Mouse (Mus musculus) right cerebral cortex, postnatal 36 days (tissue): ENCODE measurements around the gene Mettl7a3.

ENCODE experiments used
- DNase-seq, 2 experiments: peaks; one replicate each; pipeline ENCODE4 v3.0.0; 2022; ENCODE audit warnings: low spot score in 2 of 2, mixed read lengths in 1 of 2

Gene Mettl7a3

GRCm38 (mm10) chr15:100387544-100388223 is 53.0 kb downstream of the Mettl7a3 start:
- no peak for DNase-seq

- DNase-seq = no peak
Measured at GRCm38 (mm10) chr15:100388224-100388835, 53.6 kb downstream of the Mettl7a3 start.

- no peak for DNase-seq
Measured at GRCm38 (mm10) chr15:100388886-100389285, 54.2 kb downstream of the Mettl7a3 start.
